Mouse (Mus musculus): Measurements from ENCODE around the gene 4933411K16Rik. TPM values are rescaled to one million over a fixed set of nuclear protein-coding genes. Genes with fewer than 3 reads are reported as not detected.

4933411K16Rik gene
- polyA plus RNA-seq, 1 experiment from 2014 or later, result not detected

DNA sequence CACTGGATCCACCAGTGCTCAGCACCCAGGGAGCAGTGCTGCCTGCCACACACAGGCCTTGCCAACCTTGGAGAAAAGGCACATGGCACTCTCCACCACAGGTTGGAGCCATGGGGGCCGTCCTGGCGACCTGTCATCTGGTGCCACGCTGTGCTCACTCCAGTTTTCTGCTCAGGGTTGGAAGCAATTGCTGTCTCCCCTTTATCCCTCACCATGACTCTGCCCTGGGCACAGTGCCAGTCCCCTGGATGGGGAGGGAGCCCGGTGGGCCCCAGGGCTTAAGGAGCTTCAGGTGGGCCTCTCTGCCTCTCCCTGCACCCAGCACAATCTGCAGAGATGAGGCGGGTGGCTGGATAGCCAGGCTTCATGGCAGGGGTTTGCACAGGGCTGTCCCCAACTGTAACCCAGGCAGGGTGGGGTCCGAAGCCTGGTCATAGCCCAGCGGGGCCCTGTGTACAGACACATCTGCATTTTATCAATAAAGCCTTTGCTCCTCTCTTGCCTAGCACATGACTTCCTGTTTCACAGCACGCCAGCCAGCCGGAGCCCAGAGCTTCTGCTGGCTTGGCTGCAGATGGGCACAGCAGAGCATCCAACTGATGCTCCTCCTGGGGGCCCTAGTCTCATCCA, 17.8 kb upstream of the 4933411K16Rik start:
- ATAC-seq (ENCODE audit: low read depth), result peak; percentile 31
- no peaks in the 10 kb centered on the region for H3K36me3 ChIP-seq (ENCODE audit: control insufficient read depth, insufficient read depth, low read length)
- no peaks in the 10 kb centered on the region for H3K9me3 ChIP-seq (ENCODE audit: control insufficient read depth, low read length)
- no peaks in the 10 kb centered on the region for H3K27me3 ChIP-seq (ENCODE audit: control insufficient read depth, insufficient read depth, low read depth, low read length)
- 59% methylated on average over 9 of the region's 9 CpGs for WGBS
- H3K4me3 ChIP-seq (ENCODE audit: low read length), result no peak overlapping the region
- H3K4me1 ChIP-seq (replicated peaks; ENCODE audit: control insufficient read depth, insufficient read depth, low read length), result peaks cover 9% of the 10 kb centered on the region; the same call in 1 of the 2 replicates
- H3K27ac ChIP-seq (ENCODE audit: low read length), result no peak overlapping the region
- H3K9ac ChIP-seq (ENCODE audit: low read length), result no peak overlapping the region
- no peak overlapping the region for H3K4me2 ChIP-seq (ENCODE audit: low read depth, low read length)

DNA sequence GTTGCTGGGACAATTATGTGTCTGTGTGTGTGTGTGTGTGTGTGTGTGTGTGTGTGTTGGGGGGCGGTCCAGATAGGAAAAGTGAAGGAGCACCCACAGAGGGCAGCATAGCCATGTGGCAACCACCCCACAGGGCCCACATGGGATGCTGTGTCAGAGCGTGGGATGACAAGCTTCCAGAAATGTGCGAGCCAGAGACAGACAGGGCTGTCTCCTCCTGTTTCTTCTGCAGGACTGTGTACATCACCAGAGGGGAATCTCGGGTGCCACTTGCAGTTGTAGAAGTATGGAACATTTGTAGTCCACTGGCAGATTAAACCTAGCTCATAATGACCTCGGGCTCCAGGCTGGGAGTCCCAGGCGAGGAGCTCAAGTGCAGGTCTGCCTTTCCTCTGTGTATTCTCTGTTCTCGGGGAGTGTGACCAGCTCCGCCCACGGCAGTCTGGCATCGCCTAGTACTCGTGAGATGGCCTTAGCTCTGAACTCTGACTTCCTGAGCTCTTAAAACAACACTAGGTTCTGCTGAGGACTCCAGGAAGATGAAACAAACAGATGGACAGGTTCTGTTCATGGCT, 17.1 kb upstream of the 4933411K16Rik start:
- no peak overlapping the region for H3K27ac ChIP-seq (ENCODE audit: low read length)
- no peaks in the 10 kb centered on the region for H3K36me3 ChIP-seq (ENCODE audit: control insufficient read depth, insufficient read depth, low read length)
- peaks cover 9% of the 10 kb centered on the region; the same call in 1 of the 2 replicates for H3K4me1 ChIP-seq (replicated peaks; ENCODE audit: control insufficient read depth, insufficient read depth, low read length)
- ATAC-seq (ENCODE audit: low read depth), result peak; percentile 12; the same call in 1 of the 2 replicates
- H3K4me3 ChIP-seq (ENCODE audit: low read length), result no peak overlapping the region
- no peak overlapping the region for H3K4me2 ChIP-seq (ENCODE audit: low read depth, low read length)
- H3K9ac ChIP-seq (ENCODE audit: low read length), result no peak overlapping the region
- H3K9me3 ChIP-seq (ENCODE audit: control insufficient read depth, low read length), result no peaks in the 10 kb centered on the region
- no peaks in the 10 kb centered on the region; the same call in 1 of the 2 replicates for H3K27me3 ChIP-seq (ENCODE audit: control insufficient read depth, insufficient read depth, low read depth, low read length)
- WGBS, result 44% methylated on average over 11 of the region's 11 CpGs

DNA sequence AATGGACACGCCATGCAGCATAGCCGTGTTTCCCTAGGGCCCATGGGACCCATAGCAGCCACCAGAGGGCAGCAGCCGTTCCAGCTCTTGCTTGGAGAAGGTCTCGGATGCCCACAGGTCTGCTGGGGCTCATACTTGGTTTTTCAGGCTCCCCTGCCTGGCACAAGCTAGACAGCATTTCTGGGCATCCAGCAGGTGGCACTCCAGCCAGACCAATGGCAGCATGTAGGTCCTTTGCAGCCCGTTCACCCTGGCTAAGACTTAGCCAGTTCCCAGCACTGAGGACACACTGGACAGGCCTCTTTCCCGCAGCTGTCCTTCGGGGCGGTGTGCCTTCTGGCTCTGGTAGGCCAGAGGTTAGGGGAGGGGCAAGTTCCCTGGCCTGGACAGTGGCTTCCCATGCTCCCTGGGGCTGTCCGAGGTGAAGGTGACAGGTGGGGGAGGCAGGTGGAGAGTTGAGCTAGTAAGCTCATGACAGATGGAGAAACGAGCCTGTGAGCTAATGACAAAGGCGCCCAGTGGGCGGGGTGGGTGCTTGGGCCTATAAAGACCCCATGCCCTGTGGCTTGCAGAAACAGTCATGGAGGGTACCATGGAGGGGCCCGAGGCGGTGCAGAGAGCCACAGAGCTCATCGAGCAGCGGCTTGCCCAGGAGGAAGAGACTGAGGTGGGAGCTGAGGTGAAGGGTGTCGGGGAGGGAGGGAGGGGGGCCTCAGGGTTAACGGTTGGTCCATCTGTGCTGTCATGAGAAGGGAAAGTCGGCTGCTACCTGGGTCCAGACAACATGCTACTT, 16.4 kb upstream of the 4933411K16Rik start, which contains the start of gene Ankrd2:
Gene Ankrd2, plus strand, starts transcription at position 545 of the 793 bp plus-strand sequence.
- Histone ChIP-seq H3K36me3 (ENCODE audit: control insufficient read depth, insufficient read depth, low read length) (no peaks in the 10 kb centered on the region), H3K9ac (ENCODE audit: low read length) (no peak within 1 kb of the TSS), H3K4me1 (replicated peaks; ENCODE audit: control insufficient read depth, insufficient read depth, low read length) (peaks cover 9% of the 10 kb centered on the region; the same call in 1 of the 2 replicates), H3K9me3 (ENCODE audit: control insufficient read depth, low read length) (no peaks in the 10 kb centered on the region), H3K27ac (ENCODE audit: low read length) (no peak within 1 kb of the TSS), H3K4me3 (ENCODE audit: low read length) (no peak within 1 kb of the TSS), H3K27me3 (ENCODE audit: control insufficient read depth, insufficient read depth, low read depth, low read length) (no peaks in the 10 kb centered on the region; the same call in 1 of the 2 replicates), H3K4me2 (ENCODE audit: low read depth, low read length) (no peak within 1 kb of the TSS)
- ATAC-seq (ENCODE audit: low read depth), result peak; percentile 77
- 65% methylated on average over 19 of the region's 19 CpGs for WGBS

DNA sequence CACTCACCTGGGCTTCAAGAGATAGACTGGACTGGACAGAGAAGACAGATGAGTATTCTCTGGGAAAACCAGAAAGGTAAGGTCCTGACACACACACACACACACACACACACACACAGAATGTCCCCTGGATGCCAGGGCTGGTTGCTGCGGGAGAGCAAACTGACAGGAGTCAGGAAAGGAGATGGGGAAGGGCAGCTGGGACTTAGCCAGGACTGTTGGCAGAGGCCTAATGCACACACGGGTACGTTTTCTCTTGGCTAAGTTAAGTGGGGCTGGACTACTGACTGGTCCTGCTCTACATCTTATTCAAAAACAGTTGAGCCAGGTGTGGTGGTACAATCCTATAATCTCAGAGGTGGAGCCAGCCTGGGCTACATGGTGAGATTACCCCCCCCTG, 15.7 kb upstream of the 4933411K16Rik start:
- H3K4me2 ChIP-seq (ENCODE audit: low read depth, low read length), result no peak overlapping the region
- no peak overlapping the region for H3K27ac ChIP-seq (ENCODE audit: low read length)
- WGBS, result 72% methylated on average over 3 of the region's 3 CpGs
- no peaks in the 10 kb centered on the region for H3K9me3 ChIP-seq (ENCODE audit: control insufficient read depth, low read length)
- H3K9ac ChIP-seq (ENCODE audit: low read length), result no peak overlapping the region
- H3K27me3 ChIP-seq (ENCODE audit: control insufficient read depth, insufficient read depth, low read depth, low read length), result no peaks in the 10 kb centered on the region; the same call in 1 of the 2 replicates
- ATAC-seq (ENCODE audit: low read depth), result no peak
- no peaks in the 10 kb centered on the region for H3K36me3 ChIP-seq (ENCODE audit: control insufficient read depth, insufficient read depth, low read length)
- peaks cover 9% of the 10 kb centered on the region; the same call in 1 of the 2 replicates for H3K4me1 ChIP-seq (replicated peaks; ENCODE audit: control insufficient read depth, insufficient read depth, low read length)
- no peak overlapping the region for H3K4me3 ChIP-seq (ENCODE audit: low read length)

DNA sequence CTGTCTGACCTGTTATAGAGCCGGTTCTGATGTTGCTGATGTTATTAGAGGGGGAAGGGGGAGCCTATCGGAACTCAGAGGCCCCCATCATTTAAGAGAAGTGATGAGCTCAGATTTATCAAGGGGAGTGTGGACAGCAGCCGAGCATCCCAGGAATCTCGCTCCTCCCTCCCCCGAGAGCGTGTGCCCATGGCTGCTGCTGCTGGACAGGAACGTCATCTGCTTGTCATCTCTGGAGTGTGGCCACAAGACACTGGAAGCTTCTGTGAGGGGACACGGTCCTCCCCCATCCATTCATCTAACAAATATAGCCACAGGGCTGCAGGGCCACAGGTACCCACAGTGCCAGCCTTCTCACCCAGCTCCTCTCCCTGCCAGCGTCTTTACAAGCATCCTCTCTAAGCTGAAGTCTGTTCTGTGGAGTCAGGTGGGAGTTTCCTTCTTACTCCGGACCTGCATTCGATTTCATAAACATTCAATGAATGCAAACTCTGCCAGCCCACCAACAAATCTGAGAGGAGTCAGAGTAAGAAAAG, 14.8 kb upstream of the 4933411K16Rik start:
- WGBS, result 54% methylated on average over 11 of the region's 11 CpGs
- Histone ChIP-seq H3K36me3 (ENCODE audit: control insufficient read depth, insufficient read depth, low read length) (no peaks in the 10 kb centered on the region), H3K27ac (ENCODE audit: low read length) (no peak overlapping the region), H3K9ac (ENCODE audit: low read length) (no peak overlapping the region), H3K4me1 (replicated peaks; ENCODE audit: control insufficient read depth, insufficient read depth, low read length) (peaks cover 9% of the 10 kb centered on the region; the same call in 1 of the 2 replicates), H3K4me3 (ENCODE audit: low read length) (no peak overlapping the region), H3K27me3 (ENCODE audit: control insufficient read depth, insufficient read depth, low read depth, low read length) (no peaks in the 10 kb centered on the region; the same call in 1 of the 2 replicates), H3K9me3 (ENCODE audit: control insufficient read depth, low read length) (no peaks in the 10 kb centered on the region), H3K4me2 (ENCODE audit: low read depth, low read length) (no peak overlapping the region)
- ATAC-seq (ENCODE audit: low read depth), result no peak

DNA sequence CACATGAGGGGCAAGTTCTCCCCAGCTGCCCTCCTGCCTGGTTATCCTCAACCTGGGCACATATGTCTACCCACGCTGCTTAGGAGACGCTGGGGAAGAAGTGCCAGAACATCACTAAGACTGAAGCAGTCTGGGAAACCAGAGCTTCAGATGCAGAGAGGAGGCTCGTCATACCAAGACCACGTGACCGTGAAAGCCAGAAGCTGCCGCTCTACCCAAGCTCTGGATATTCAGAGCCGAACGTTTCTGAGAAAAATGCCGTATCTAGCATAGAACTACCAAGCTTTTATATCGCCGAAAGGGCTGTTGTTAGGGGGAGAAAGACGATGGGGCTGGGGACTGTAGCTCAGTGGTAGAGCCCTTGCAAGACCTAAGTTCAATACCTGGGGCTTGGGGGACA, 13.7 kb upstream of the 4933411K16Rik start:
- Histone ChIP-seq H3K27me3 (ENCODE audit: control insufficient read depth, insufficient read depth, low read depth, low read length) (no peaks in the 10 kb centered on the region; the same call in 1 of the 2 replicates), H3K4me3 (ENCODE audit: low read length) (no peak overlapping the region), H3K27ac (ENCODE audit: low read length) (no peak overlapping the region), H3K36me3 (ENCODE audit: control insufficient read depth, insufficient read depth, low read length) (no peaks in the 10 kb centered on the region), H3K4me2 (ENCODE audit: low read depth, low read length) (no peak overlapping the region), H3K9me3 (ENCODE audit: control insufficient read depth, low read length) (no peaks in the 10 kb centered on the region), H3K4me1 (replicated peaks; ENCODE audit: control insufficient read depth, insufficient read depth, low read length) (peaks cover 9% of the 10 kb centered on the region; the same call in 1 of the 2 replicates), H3K9ac (ENCODE audit: low read length) (no peak overlapping the region)
- no peak for ATAC-seq (ENCODE audit: low read depth)
- 88% methylated on average over 12 of the region's 12 CpGs for WGBS

DNA sequence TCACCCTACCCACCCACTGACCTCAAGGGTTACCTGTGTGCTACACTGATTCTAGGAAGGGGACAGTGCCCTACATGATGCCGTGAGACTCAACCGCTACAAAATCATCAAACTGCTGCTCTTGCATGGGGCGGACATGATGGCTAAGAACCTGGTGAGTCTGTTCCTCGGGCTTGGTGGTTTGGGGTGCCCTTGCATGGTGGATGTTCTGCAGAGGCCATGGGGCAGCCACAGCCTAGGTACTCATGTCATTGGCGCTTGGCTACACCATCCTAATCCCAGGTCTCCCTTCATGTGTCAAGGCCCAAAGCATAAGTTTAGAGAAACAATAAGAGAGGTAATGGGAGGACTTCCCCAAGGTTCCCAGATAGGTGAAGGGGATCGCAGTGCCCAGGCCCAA, 8.1 kb upstream of the 4933411K16Rik start:
- no peaks in the 10 kb centered on the region; the same call in 1 of the 2 replicates for H3K27me3 ChIP-seq (ENCODE audit: control insufficient read depth, insufficient read depth, low read depth, low read length)
- ATAC-seq (ENCODE audit: low read depth), result no peak
- no peak overlapping the region for H3K9ac ChIP-seq (ENCODE audit: low read length)
- 92% methylated on average over 6 of the region's 6 CpGs for WGBS
- peaks cover 5% of the 10 kb centered on the region for H3K4me1 ChIP-seq (replicated peaks; ENCODE audit: control insufficient read depth, insufficient read depth, low read length)
- no peak overlapping the region for H3K4me2 ChIP-seq (ENCODE audit: low read depth, low read length)
- H3K36me3 ChIP-seq (ENCODE audit: control insufficient read depth, insufficient read depth, low read length), result no peaks in the 10 kb centered on the region
- H3K27ac ChIP-seq (ENCODE audit: low read length), result no peak overlapping the region
- no peaks in the 10 kb centered on the region for H3K9me3 ChIP-seq (ENCODE audit: control insufficient read depth, low read length)
- no peak overlapping the region for H3K4me3 ChIP-seq (ENCODE audit: low read length)

DNA sequence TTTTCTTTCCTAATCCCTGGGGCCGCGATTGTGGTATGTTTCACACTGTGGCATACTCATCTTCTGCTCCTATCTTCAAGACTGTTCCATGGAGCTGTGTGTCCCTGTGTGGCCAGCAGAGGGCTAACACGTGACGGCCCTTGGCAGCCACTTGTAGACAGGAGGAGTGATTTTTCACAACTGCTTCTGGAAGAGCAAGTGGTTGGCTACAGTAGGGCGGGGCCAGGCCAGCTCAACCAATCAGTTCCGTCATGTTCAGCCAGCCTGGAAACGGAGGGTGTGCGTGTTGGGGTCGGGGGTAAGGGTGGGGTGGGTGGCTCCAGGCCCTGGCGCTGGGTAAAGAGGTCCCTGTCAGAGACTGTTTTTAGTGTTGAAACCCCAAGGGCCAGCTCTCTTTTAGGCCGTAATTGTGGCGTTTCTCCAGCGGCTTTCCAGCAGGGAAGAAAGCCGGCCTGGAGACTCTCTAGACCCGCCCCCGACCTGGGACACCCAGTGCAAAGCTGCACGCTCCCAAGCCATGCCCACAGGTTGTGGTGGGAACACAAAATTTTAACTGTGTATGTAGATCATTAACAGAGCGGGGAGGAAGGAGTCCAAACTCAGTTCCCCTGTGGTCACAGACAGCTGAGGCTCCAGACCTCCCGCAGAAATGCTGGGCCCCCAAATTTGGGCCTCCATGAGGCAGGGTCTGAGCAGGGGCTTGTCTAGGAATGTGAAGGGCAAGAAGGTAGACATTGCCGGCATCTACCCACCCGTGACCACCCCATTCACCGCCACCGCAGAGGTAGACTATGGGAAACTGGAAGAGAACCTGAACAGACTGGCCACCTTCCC, 6.6 kb upstream of the 4933411K16Rik start, which contains the start of gene Hoga1:
Gene Hoga1, plus strand, starts transcription at position 342 of the 834 bp plus-strand sequence.
- peaks cover 5% of the 10 kb centered on the region for H3K4me1 ChIP-seq (replicated peaks; ENCODE audit: control insufficient read depth, insufficient read depth, low read length)
- H3K4me2 ChIP-seq (ENCODE audit: low read depth, low read length), result peak within 1 kb of the TSS; percentile 66
- H3K27me3 ChIP-seq (ENCODE audit: control insufficient read depth, insufficient read depth, low read depth, low read length), result no peaks in the 10 kb centered on the region
- no peak within 1 kb of the TSS for H3K27ac ChIP-seq (ENCODE audit: low read length)
- WGBS, result 19% methylated on average over 23 of the region's 23 CpGs
- peak within 1 kb of the TSS; percentile 62 for H3K9ac ChIP-seq (ENCODE audit: low read length)
- ATAC-seq (ENCODE audit: low read depth), result peak; percentile 96
- H3K36me3 ChIP-seq (ENCODE audit: control insufficient read depth, insufficient read depth, low read length), result no peaks in the 10 kb centered on the region
- H3K9me3 ChIP-seq (ENCODE audit: control insufficient read depth, low read length), result no peaks in the 10 kb centered on the region
- H3K4me3 ChIP-seq (ENCODE audit: low read length), result peak within 1 kb of the TSS; percentile 50

All from lung, embryonic 16.5 days (tissue).